Mouse (Mus musculus) hindbrain, postnatal 0 days (tissue): ENCODE results near the gene Fgd5. TPM values are rescaled to one million over a fixed set of nuclear protein-coding genes. Genes with fewer than 3 reads are reported as not detected.
A peak's percentile ranks its signal among the peaks of the same experiment; 100 is the strongest.

Source experiments
- ATAC-seq: fragments of 200-750 bp; cut with Nextera tagmentation; 2 replicates; pipeline ENCODE4 v1.8.0; 2017; ENCODE audit warnings: mild to moderate bottlenecking, moderate TSS enrichment, moderate library complexity
- DNase-seq: peaks from one replicate; pipeline ENCODE4 v3.0.0-alpha.2; 2015; ENCODE audit warnings: low spot score
- H3K27ac ChIP-seq: fragments of 300-500 bp; sonication (generic); 2 replicates; pipeline ENCODE4 v1.5.1; 2014; ENCODE audit warnings: mild to moderate bottlenecking
- H3K27me3 ChIP-seq: fragments of 300-500 bp; sonication (generic); 2 replicates; pipeline ENCODE4 v1.6.1; 2014; ENCODE audit warnings: low read length, mixed read lengths; ENCODE audit not compliant: insufficient read depth
- H3K36me3 ChIP-seq: fragments of 300-500 bp; sonication (generic); 2 replicates; pipeline ENCODE4 v1.6.1; 2014; ENCODE audit warnings: low read length, mixed read lengths; ENCODE audit not compliant: insufficient read depth
- H3K4me1 ChIP-seq: fragments of 300-500 bp; sonication (generic); 2 replicates; pipeline ENCODE4 v1.6.1; 2014; ENCODE audit warnings: antibody characterized with exemption, low read length, mixed read lengths; ENCODE audit not compliant: insufficient read depth
- H3K4me2 ChIP-seq: fragments of 300-500 bp; sonication (generic); 2 replicates; pipeline ENCODE4 v1.6.1; 2014; ENCODE audit warnings: low read depth, mild to moderate bottlenecking, low read length, moderate library complexity, mixed read lengths
- H3K4me3 ChIP-seq: fragments of 300-500 bp; sonication (generic); 2 replicates; pipeline ENCODE4 v1.5.1; 2014; ENCODE audit warnings: low read length
- H3K9ac ChIP-seq: fragments of 300-500 bp; sonication (generic); replicated peaks from 2 replicates; pipeline ENCODE4 v1.6.1; 2014; ENCODE audit warnings: mild to moderate bottlenecking, low read length, moderate library complexity, mixed read lengths
- H3K9me3 ChIP-seq: fragments of 300-500 bp; sonication (generic); 2 replicates; pipeline ENCODE4 v1.6.1; 2016; ENCODE audit warnings: low read length, mixed read lengths
- CTCF ChIP-seq: IDR thresholded peaks from 2 replicates; pipeline ENCODE4 v1.5.1; 2016; ENCODE audit warnings: antibody characterized with exemption, control low read depth, low read depth
- WGBS: fragments of 180-500 bp; shearing (Covaris S2); extraction: QIAGEN DNeasy Blood & Tissue Kit; methylation state at CpG from one replicate; pipeline ENCODE4 v1.1.7; 2014; 5-methylcytosine and 5-hydroxymethylcytosine counted together
- polyA plus RNA-seq: library from polyadenylated mRNA; unstranded; fragments of >200 nt; fragmentation: Nextera tagmentation; extraction: Ambion mirVana; gene quantifications from 2 replicates; pipeline ENCODE4 v1.2.1, GENCODE M21; 2015
- total RNA-seq: library from RNA; depleted of rRNA; stranded (reverse); fragments of >200 nt; gene quantifications from 2 replicates; pipeline ENCODE4 v1.2.3, GENCODE M21; 2014

Gene Fgd5
- total and polyA plus RNA-seq, 2 experiments from 2014 or later: 9.4 to 17.7 TPM

GRCm38 (mm10) chr6:91963429-91963828 lies 15.2 kb upstream of the Fgd5 start:
- Histone ChIP-seq H3K4me3 (no peak overlapping the region), H3K27ac (no peak overlapping the region), H3K4me1 (no peaks in the 10 kb centered on the region; the same call in 1 of the 2 replicates), H3K4me2 (no peak overlapping the region), H3K9me3 (no peaks in the 10 kb centered on the region), H3K27me3 (no peaks in the 10 kb centered on the region), H3K36me3 (no peaks in the 10 kb centered on the region), H3K9ac (no peak overlapping the region)
- 31% methylated on average over 4 of the region's 4 CpGs for WGBS
- TF ChIP-seq CTCF: no peak
- DNase-seq: no peak
- ATAC-seq: no peak

- WGBS: 87% methylated on average over 8 of the region's 8 CpGs
- Histone ChIP-seq H3K9ac (no peak overlapping the region), H3K4me1 (no peaks in the 10 kb centered on the region; the same call in 1 of the 2 replicates), H3K4me3 (no peak overlapping the region), H3K36me3 (no peaks in the 10 kb centered on the region), H3K4me2 (no peak overlapping the region), H3K27ac (no peak overlapping the region), H3K9me3 (no peaks in the 10 kb centered on the region), H3K27me3 (no peaks in the 10 kb centered on the region)
- no peak for DNase-seq
- TF ChIP-seq CTCF: no peak
- no peak for ATAC-seq
Observed at GRCm38 (mm10) chr6:91965060-91965459, 13.6 kb upstream of the Fgd5 start.

DNA sequence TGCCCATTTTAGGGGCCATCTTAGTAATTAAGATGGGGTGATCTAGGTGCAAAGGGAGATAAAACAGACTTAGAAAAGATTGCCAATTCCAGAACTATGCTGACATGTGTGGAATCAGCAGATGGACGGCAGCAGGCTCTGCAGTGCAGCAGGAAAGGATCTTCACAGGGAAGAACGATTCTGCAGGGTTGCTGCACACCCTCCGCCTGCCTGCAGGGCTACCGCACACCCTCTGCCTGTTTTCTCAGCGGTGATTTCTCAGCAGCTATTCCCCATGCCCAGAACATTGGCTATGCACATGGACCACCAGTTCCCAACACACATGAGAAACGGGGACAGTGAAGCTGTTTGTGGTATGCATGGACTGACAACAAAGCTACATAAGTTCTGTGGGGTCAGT lies 12.7 kb upstream of the Fgd5 start:
- TF ChIP-seq CTCF: peak; percentile 42
- no peaks in the 10 kb centered on the region; the same call in 1 of the 2 replicates for H3K4me1 ChIP-seq
- ATAC-seq (no peak), DNase-seq (peak; percentile 27)
- no peaks in the 10 kb centered on the region for H3K9me3 ChIP-seq
- H3K27me3 ChIP-seq: no peaks in the 10 kb centered on the region
- H3K9ac ChIP-seq: no peak overlapping the region
- H3K36me3 ChIP-seq: no peaks in the 10 kb centered on the region
- H3K4me2 ChIP-seq: no peak overlapping the region
- 42% methylated on average over 6 of the region's 6 CpGs for WGBS
- no peak overlapping the region for H3K4me3 ChIP-seq
- H3K27ac ChIP-seq: no peak overlapping the region

GRCm38 (mm10) chr6:91972201-91972646 lies 6.5 kb upstream of the Fgd5 start:
- DNase-seq (peak; percentile 54), ATAC-seq (peak; percentile 75; the same call in 1 of the 2 replicates)
- 46% methylated on average over 9 of the region's 9 CpGs for WGBS
- Histone ChIP-seq H3K27ac (no peak overlapping the region; the same call in 1 of the 2 replicates), H3K4me3 (no peak overlapping the region), H3K4me2 (no peak overlapping the region), H3K9me3 (no peaks in the 10 kb centered on the region), H3K27me3 (no peaks in the 10 kb centered on the region), H3K36me3 (no peaks in the 10 kb centered on the region), H3K9ac (no peak overlapping the region), H3K4me1 (no peaks in the 10 kb centered on the region)
- 0 out of 2 replicates have a peak, but pooled peaks have one; percentile 11 for TF ChIP-seq CTCF

DNA sequence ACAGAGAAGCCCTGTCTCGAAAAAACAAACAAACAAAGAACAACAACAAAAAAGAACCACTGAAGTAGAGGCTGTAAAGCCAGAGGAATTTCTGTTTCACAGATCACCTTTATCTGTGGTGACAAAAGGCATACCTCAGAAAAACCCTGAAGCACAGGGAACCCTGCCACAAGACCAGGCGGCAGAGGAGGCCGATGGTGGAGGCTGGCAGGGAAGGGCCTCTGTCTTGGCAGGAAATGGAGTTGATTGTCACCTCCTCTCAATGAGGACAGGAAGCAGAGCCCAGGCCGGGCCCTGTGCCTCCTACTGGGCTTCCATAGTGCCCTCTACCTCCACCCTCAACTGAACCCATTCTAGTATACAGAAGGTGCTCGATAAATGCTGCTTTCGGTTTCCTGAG lies 4.7 kb upstream of the Fgd5 start:
- WGBS: 68% methylated on average over 6 of the region's 6 CpGs
- TF ChIP-seq CTCF: no peak
- Histone ChIP-seq H3K4me3 (no peak overlapping the region), H3K9me3 (no peaks in the 10 kb centered on the region), H3K27ac (no peak overlapping the region), H3K4me2 (no peak overlapping the region), H3K9ac (no peak overlapping the region), H3K4me1 (no peaks in the 10 kb centered on the region), H3K36me3 (no peaks in the 10 kb centered on the region), H3K27me3 (no peaks in the 10 kb centered on the region)
- no peak for ATAC-seq
- DNase-seq: no peak

DNA sequence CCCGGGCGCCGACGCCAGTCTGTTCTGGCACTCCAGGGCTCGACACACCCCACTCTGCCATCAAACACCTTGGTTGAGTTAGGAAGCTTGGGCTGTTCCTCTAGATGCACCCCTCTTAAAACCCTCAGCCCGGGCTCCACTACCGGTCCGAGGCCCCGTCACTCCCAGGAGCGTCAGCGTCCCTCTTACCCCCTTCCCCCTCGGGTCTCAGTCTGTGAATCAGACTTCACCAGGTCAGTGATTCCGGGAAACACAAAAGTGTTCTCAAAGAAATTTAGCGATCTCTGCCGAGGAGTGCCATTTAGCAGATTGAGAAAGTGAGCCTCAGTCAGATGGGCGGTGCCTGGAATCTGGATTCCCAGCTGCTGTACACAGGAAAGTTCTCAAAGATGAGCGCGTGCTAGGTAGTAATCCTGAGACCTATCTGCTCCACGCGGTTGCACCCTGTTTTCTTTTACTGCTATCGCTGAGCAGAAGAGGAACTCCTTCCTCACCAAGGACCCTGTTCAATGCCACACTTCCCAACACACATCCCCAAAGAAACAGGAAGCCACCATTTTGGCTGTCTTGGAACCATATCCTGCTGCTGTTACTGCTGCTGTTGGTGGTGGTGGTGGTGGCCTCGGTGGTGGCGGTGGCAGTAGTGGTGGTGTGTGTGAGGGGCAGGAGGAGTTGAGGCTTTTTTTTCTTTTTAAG lies 771 bp downstream of the Fgd5 start:
- Histone ChIP-seq H3K9ac (peak overlapping the region; percentile 61), H3K4me1 (no peaks in the 10 kb centered on the region), H3K4me2 (peak overlapping the region; percentile 91), H3K27me3 (no peaks in the 10 kb centered on the region), H3K27ac (no peak overlapping the region; the same call in 1 of the 2 replicates), H3K9me3 (no peaks in the 10 kb centered on the region), H3K36me3 (no peaks in the 10 kb centered on the region), H3K4me3 (peak overlapping the region; percentile 51)
- no peak for ATAC-seq
- no peak for TF ChIP-seq CTCF
- no peak for DNase-seq
- WGBS: 16% methylated on average over 23 of the region's 23 CpGs

DNA sequence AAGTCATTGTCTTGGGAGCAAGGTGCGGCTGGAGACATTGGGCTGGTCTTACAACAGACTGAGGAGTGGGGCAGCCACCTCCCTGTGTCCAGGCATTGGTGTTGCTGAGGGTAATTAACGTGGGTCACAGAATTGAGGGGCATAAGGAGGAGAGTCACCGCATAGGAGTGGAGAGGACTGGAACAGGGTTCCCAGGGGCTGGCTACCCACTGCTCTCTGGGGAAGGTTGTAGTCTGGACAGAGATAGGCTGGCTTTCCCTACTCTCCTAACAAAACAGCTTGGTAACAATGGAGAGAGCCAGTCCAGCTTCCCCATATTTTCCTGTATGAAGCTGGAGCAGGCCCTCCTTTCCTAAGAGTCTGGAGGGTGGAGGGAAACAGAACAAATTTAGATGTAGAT lies 1.3 kb downstream of the Fgd5 start:
- DNase-seq: no peak
- Histone ChIP-seq H3K4me3 (peak overlapping the region; percentile 10; the same call in 1 of the 2 replicates), H3K9me3 (no peaks in the 10 kb centered on the region), H3K9ac (no peak overlapping the region), H3K4me2 (peak overlapping the region; percentile 91), H3K27me3 (no peaks in the 10 kb centered on the region), H3K4me1 (no peaks in the 10 kb centered on the region), H3K27ac (no peak overlapping the region), H3K36me3 (no peaks in the 10 kb centered on the region)
- TF ChIP-seq CTCF: no peak
- no peak for ATAC-seq
- 60% methylated on average over 3 of the region's 3 CpGs for WGBS
